Mouse (Mus musculus): Measurements from ENCODE around the gene 0610009B22Rik. TPM values are rescaled to one million over a fixed set of nuclear protein-coding genes. Genes with fewer than 3 reads are reported as not detected.

The 0610009B22Rik gene
- polyA plus RNA-seq, 1 experiment = 30.8 TPM

DNA sequence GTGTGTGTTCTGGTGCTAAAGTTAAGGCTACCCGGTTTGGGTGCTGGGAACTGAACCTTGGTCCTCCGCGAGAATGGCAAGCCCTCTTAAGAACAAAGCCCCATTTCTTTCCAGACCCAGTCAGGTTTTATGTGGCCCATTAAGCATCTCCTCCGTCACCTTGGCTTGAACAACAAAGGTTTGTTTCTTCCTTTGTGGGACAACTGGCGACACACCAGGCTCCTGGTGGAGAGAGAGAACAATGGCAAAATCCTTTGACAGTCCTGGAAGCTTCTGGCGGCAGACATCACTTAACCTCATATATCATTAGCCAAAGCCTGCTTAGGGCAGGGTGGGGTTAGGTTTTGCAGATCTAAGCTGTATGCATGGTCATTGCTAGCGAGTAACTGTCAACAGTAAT is 26.0 kb downstream of the 0610009B22Rik start:
- Histone ChIP-seq H3K4me3 (ENCODE audit: insufficient read depth, low read length) (no peak overlapping the region), H3K27ac (ENCODE audit: insufficient read depth, low read length) (no peak overlapping the region), H3K4me1 (ENCODE audit: control insufficient read depth, insufficient read depth, low read length) (no peaks in the 10 kb centered on the region)
- no peak for TF ChIP-seq CTCF (IDR thresholded peaks at IDR 0.05; ENCODE audit: borderline replicate concordance, insufficient read depth, low read length)
- TF ChIP-seq POLR2A (IDR thresholded peaks at IDR 0.05; ENCODE audit: low read depth, low read length) = no peak

- Histone ChIP-seq H3K27ac (ENCODE audit: insufficient read depth, low read length) (no peak overlapping the region), H3K4me3 (ENCODE audit: insufficient read depth, low read length) (no peak overlapping the region), H3K4me1 (ENCODE audit: control insufficient read depth, insufficient read depth, low read length) (no peaks in the 10 kb centered on the region)
- no peak for TF ChIP-seq POLR2A (IDR thresholded peaks at IDR 0.05; ENCODE audit: low read depth, low read length)
- TF ChIP-seq CTCF (IDR thresholded peaks at IDR 0.05; ENCODE audit: borderline replicate concordance, insufficient read depth, low read length) = no peak
Observed at GRCm38 (mm10) chr11:51661867-51662365, 26.8 kb downstream of the 0610009B22Rik start.

GRCm38 (mm10) chr11:51658705-51659104 is 30.0 kb downstream of the 0610009B22Rik start:
- H3K27ac ChIP-seq (ENCODE audit: insufficient read depth, low read length) = no peak overlapping the region
- no peak overlapping the region for H3K4me3 ChIP-seq (ENCODE audit: insufficient read depth, low read length)
- TF ChIP-seq POLR2A (IDR thresholded peaks at IDR 0.05; ENCODE audit: low read depth, low read length) (no peak), CTCF (IDR thresholded peaks at IDR 0.05; ENCODE audit: borderline replicate concordance, insufficient read depth, low read length) (no peak)
- H3K4me1 ChIP-seq (ENCODE audit: control insufficient read depth, insufficient read depth, low read length) = no peaks in the 10 kb centered on the region

GRCm38 (mm10) chr11:51658291-51658690 is 30.4 kb downstream of the 0610009B22Rik start:
- Histone ChIP-seq H3K27ac (ENCODE audit: insufficient read depth, low read length) (no peak overlapping the region), H3K4me3 (ENCODE audit: insufficient read depth, low read length) (no peak overlapping the region), H3K4me1 (ENCODE audit: control insufficient read depth, insufficient read depth, low read length) (no peaks in the 10 kb centered on the region)
- no peak for TF ChIP-seq CTCF (IDR thresholded peaks at IDR 0.05; ENCODE audit: borderline replicate concordance, insufficient read depth, low read length)
- no peak for TF ChIP-seq POLR2A (IDR thresholded peaks at IDR 0.05; ENCODE audit: low read depth, low read length)

- Histone ChIP-seq H3K4me3 (ENCODE audit: insufficient read depth, low read length) (no peak overlapping the region), H3K4me1 (ENCODE audit: control insufficient read depth, insufficient read depth, low read length) (no peaks in the 10 kb centered on the region), H3K27ac (ENCODE audit: insufficient read depth, low read length) (no peak overlapping the region)
- no peak for TF ChIP-seq CTCF (IDR thresholded peaks at IDR 0.05; ENCODE audit: borderline replicate concordance, insufficient read depth, low read length)
Observed at GRCm38 (mm10) chr11:51656798-51657521, 31.7 kb downstream of the 0610009B22Rik start.

DNA sequence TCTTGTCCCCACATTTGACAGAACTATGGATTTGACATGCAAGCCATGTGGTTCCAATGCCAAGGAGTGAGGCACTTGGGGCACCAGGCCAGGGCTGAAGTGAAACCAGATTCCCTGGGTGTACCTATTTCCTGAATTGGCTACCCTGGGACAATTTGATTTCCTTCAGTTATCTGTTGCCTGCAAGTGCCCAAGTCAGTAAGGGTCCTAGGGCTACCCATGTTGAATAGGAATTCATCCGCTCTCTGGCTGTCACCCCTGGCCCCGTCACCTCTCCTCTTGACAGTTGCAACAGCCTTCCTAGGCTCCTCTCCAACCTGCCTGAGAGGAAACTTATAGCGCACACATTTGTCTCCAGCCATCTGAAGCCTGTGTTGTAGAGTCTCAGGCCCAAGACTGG is 33.8 kb downstream of the 0610009B22Rik start:
- Histone ChIP-seq H3K27ac (ENCODE audit: insufficient read depth, low read length) (no peak overlapping the region), H3K4me1 (ENCODE audit: control insufficient read depth, insufficient read depth, low read length) (no peaks in the 10 kb centered on the region), H3K4me3 (ENCODE audit: insufficient read depth, low read length) (no peak overlapping the region)
- TF ChIP-seq CTCF (IDR thresholded peaks at IDR 0.05; ENCODE audit: borderline replicate concordance, insufficient read depth, low read length) (no peak), POLR2A (IDR thresholded peaks at IDR 0.05; ENCODE audit: low read depth, low read length) (no peak)

GRCm38 (mm10) chr11:51653736-51654135 is 34.9 kb downstream of the 0610009B22Rik start:
- Histone ChIP-seq H3K4me1 (ENCODE audit: control insufficient read depth, insufficient read depth, low read length) (no peaks in the 10 kb centered on the region), H3K27ac (ENCODE audit: insufficient read depth, low read length) (no peak overlapping the region), H3K4me3 (ENCODE audit: insufficient read depth, low read length) (no peak overlapping the region)
- TF ChIP-seq CTCF (IDR thresholded peaks at IDR 0.05; ENCODE audit: borderline replicate concordance, insufficient read depth, low read length) = no peak

GRCm38 (mm10) chr11:51652889-51653418 is 35.7 kb downstream of the 0610009B22Rik start:
- Histone ChIP-seq H3K27ac (ENCODE audit: insufficient read depth, low read length) (no peak overlapping the region), H3K4me3 (ENCODE audit: insufficient read depth, low read length) (no peak overlapping the region), H3K4me1 (ENCODE audit: control insufficient read depth, insufficient read depth, low read length) (0 out of 2 replicates have a peak, but pooled peaks cover 2% of the 10 kb centered on the region)
- TF ChIP-seq CTCF (IDR thresholded peaks at IDR 0.05; ENCODE audit: borderline replicate concordance, insufficient read depth, low read length) (no peak), POLR2A (IDR thresholded peaks at IDR 0.05; ENCODE audit: low read depth, low read length) (no peak)

DNA sequence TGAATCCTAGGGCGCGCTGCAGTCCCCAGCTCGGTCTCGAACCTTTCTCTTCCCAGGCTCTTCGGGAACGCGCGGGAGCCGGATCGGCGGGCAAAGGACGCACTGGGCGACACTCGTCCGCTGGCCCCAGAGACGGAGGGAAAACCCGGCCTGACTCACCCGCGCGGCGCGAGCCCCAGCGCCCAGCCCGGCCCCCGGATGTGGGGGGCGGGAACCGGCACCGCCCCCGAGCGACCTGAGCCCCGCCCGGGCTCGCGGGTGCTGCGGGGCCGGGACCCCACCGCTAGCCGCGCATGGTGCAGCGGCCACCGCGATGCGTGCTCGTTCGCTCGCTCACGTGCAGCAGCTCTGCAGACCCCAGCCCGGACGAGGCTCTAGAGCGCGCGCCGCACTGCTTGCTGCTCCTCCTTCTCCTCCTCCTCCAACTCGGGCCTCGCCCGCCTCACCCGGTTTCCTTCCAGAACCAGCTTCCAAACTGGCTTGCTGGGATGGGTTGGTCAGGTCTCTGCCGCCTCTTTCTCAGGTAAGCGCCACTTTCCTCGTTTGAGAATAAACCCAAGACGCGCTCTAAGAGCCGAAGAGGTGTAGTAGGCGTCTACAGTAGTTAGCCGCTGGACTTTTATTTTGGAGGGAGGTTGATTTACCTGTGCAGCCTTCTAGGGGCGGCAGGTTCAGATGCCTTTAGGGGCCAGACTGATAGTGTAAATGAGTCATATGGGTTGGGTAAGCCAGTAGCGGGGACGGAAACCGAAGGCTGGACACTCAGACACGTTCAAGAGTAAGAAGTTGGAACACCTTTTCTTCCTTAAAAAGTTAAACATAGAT is 37.8 kb downstream of the 0610009B22Rik start, which contains the start of the genes N4bp3 and D930048N14Rik:
Gene N4bp3, minus strand, starts transcription at position 152 of the 825 bp plus-strand sequence.
Gene D930048N14Rik, plus strand, starts transcription at position 264 of the 825 bp plus-strand sequence.
- Histone ChIP-seq H3K4me3 (ENCODE audit: insufficient read depth, low read length) (peak within 1 kb of the TSS; percentile 59), H3K27ac (ENCODE audit: insufficient read depth, low read length) (no peak within 1 kb of the TSS), H3K4me1 (ENCODE audit: control insufficient read depth, insufficient read depth, low read length) (0 out of 2 replicates have a peak, but pooled peaks cover 2% of the 10 kb centered on the region)
- peak; percentile 37; the same call in 1 of the 2 replicates for TF ChIP-seq POLR2A (IDR thresholded peaks at IDR 0.05; ENCODE audit: low read depth, low read length)
- TF ChIP-seq CTCF (IDR thresholded peaks at IDR 0.05; ENCODE audit: borderline replicate concordance, insufficient read depth, low read length) = no peak

All from embryonic fibroblast, embryonic 13.5 days (primary cell).